Mouse (Mus musculus) lung, embryonic 16.5 days (tissue): ENCODE data around the gene Gm9887. TPM values are rescaled to one million over a fixed set of nuclear protein-coding genes. Genes with fewer than 3 reads are reported as not detected.
"Not testable (repeated sequence)": the region's sequence is repeated elsewhere in the genome, so short reads cannot be mapped to it uniquely, and the experiment has no call there.

Source experiments
- ATAC-seq: fragments of 200-750 bp; cut with Nextera tagmentation; 2 replicates; pipeline ENCODE4 v1.8.0; 2017; ENCODE audit warnings: low read depth, mild to moderate bottlenecking, moderate library complexity
- H3K27ac ChIP-seq: fragments of 300-500 bp; sonication (generic); 2 replicates; pipeline ENCODE4 v1.5.1; 2014; ENCODE audit warnings: mild to moderate bottlenecking, control low read depth, low read length
- H3K27me3 ChIP-seq: fragments of 300-500 bp; sonication (generic); 2 replicates; pipeline ENCODE4 v1.6.1; 2014; ENCODE audit warnings: low read depth, low read length, mixed read lengths; ENCODE audit not compliant: control insufficient read depth, insufficient read depth
- H3K36me3 ChIP-seq: fragments of 300-500 bp; sonication (generic); 2 replicates; pipeline ENCODE4 v1.6.1; 2014; ENCODE audit warnings: low read length; ENCODE audit not compliant: control insufficient read depth, insufficient read depth
- H3K4me1 ChIP-seq: fragments of 300-500 bp; sonication (generic); replicated peaks from 2 replicates; pipeline ENCODE4 v1.6.1; 2014; ENCODE audit warnings: low read length, mixed read lengths; ENCODE audit not compliant: control insufficient read depth, insufficient read depth
- H3K4me2 ChIP-seq: fragments of 300-500 bp; sonication (generic); 2 replicates; pipeline ENCODE4 v1.6.1; 2014; ENCODE audit warnings: low read depth, low read length, control low read depth
- H3K4me3 ChIP-seq: fragments of 300-500 bp; sonication (generic); 2 replicates; pipeline ENCODE4 v1.5.1; 2014; ENCODE audit warnings: mild to moderate bottlenecking, low read length, control low read depth
- H3K9ac ChIP-seq: fragments of 300-500 bp; sonication (generic); 2 replicates; pipeline ENCODE4 v1.6.1; 2014; ENCODE audit warnings: low read length, control low read depth
- H3K9me3 ChIP-seq: fragments of 300-500 bp; sonication (generic); 2 replicates; pipeline ENCODE4 v1.6.1; 2016; ENCODE audit warnings: low read length; ENCODE audit not compliant: control insufficient read depth
- WGBS: fragments of 180-500 bp; shearing (Covaris S2); extraction: QIAGEN DNeasy Blood & Tissue Kit; methylation state at CpG from one replicate; pipeline ENCODE4 v1.1.7; 2014; 5-methylcytosine and 5-hydroxymethylcytosine counted together
- polyA plus RNA-seq: library from polyadenylated mRNA; unstranded; fragments of >200 nt; fragmentation: Nextera tagmentation; extraction: Ambion mirVana; gene quantifications from 2 replicates; pipeline ENCODE4 v1.2.1, GENCODE M21; 2015

Gene Gm9887
- polyA plus RNA-seq, 1 experiment from 2014 or later, result 1.3 TPM

DNA sequence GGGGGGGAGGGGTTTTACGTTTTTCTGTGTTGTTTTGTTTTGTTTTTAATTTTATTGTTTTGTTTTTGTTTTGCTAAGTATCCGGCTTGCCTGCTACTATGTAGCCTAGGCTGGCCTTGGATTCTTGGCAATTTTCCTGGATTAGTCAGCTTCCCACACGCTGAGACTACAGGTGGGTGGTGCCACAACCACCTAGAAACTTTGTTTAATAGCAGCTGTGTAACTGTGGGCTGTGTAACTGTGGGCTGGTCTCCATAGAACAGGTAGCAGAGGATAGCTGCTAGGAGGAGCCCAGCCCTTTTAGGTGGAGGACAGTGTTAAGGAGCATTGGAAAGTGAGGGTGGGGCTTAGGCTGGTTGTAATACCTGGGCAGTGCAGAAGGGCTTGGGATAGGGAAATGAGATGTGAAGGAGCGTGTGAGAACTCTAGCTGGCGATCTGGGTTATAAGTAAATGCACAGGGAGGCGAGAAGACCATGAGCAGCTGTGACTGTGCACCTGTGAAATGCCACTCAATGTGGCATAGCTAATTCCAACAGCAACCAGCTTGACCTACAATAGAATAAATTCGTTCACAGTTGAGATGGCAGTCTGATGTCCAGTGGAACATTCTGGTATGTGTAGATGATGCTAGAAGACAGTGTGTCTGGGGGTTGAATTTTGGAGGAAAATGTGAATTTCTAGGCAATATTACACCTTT, 17.9 kb upstream of the Gm9887 start:
- Histone ChIP-seq H3K4me1 (no peaks in the 10 kb centered on the region), H3K27me3 (no peaks in the 10 kb centered on the region), H3K4me3 (no peak overlapping the region), H3K4me2 (no peak overlapping the region), H3K9me3 (no peaks in the 10 kb centered on the region), H3K9ac (no peak overlapping the region), H3K36me3 (no peaks in the 10 kb centered on the region), H3K27ac (no peak overlapping the region)
- WGBS, result 73% methylated on average over 7 of the region's 7 CpGs
- ATAC-seq, result peak; percentile 36; the same call in 1 of the 2 replicates

- H3K4me2 ChIP-seq, result no peak overlapping the region
- H3K36me3 ChIP-seq, result no peaks in the 10 kb centered on the region
- no peaks in the 10 kb centered on the region for H3K27me3 ChIP-seq
- WGBS, result 52% methylated on average over 7 of the region's 7 CpGs
- H3K4me1 ChIP-seq, result no peaks in the 10 kb centered on the region
- no peaks in the 10 kb centered on the region for H3K9me3 ChIP-seq
- no peak for ATAC-seq
- no peak overlapping the region for H3K27ac ChIP-seq
- H3K9ac ChIP-seq, result no peak overlapping the region
- H3K4me3 ChIP-seq, result no peak overlapping the region
Measured at GRCm38 (mm10) chr12:69389273-69389938, 17.1 kb upstream of the Gm9887 start.

GRCm38 (mm10) chr12:69388321-69388869, 16.1 kb upstream of the Gm9887 start:
- no peak overlapping the region for H3K27ac ChIP-seq
- H3K4me3 ChIP-seq, result no peak overlapping the region
- H3K4me1 ChIP-seq, result no peaks in the 10 kb centered on the region
- H3K4me2 ChIP-seq, result no peak overlapping the region
- no peak for ATAC-seq
- no peaks in the 10 kb centered on the region for H3K27me3 ChIP-seq
- no peaks in the 10 kb centered on the region for H3K36me3 ChIP-seq
- WGBS, result 85% methylated on average over 10 of the region's 10 CpGs
- H3K9ac ChIP-seq, result no peak overlapping the region
- no peaks in the 10 kb centered on the region for H3K9me3 ChIP-seq

GRCm38 (mm10) chr12:69386281-69386732, 14.0 kb upstream of the Gm9887 start:
- not testable (repeated sequence) for H3K4me3 ChIP-seq, ATAC-seq, H3K9me3 ChIP-seq, H3K27me3 ChIP-seq, H3K9ac ChIP-seq, H3K4me2 ChIP-seq, H3K4me1 ChIP-seq, H3K27ac ChIP-seq, H3K36me3 ChIP-seq
- WGBS, result 67% methylated on average over 12 of the region's 12 CpGs

- Histone ChIP-seq H3K27ac (no peak overlapping the region), H3K4me3 (no peak overlapping the region), H3K9ac (no peak overlapping the region), H3K9me3 (no peaks in the 10 kb centered on the region), H3K4me2 (no peak overlapping the region), H3K4me1 (no peaks in the 10 kb centered on the region), H3K27me3 (no peaks in the 10 kb centered on the region), H3K36me3 (no peaks in the 10 kb centered on the region)
- no peak for ATAC-seq
- WGBS, result 63% methylated on average over 6 of the region's 6 CpGs
Measured at GRCm38 (mm10) chr12:69385542-69386280, 13.5 kb upstream of the Gm9887 start.

DNA sequence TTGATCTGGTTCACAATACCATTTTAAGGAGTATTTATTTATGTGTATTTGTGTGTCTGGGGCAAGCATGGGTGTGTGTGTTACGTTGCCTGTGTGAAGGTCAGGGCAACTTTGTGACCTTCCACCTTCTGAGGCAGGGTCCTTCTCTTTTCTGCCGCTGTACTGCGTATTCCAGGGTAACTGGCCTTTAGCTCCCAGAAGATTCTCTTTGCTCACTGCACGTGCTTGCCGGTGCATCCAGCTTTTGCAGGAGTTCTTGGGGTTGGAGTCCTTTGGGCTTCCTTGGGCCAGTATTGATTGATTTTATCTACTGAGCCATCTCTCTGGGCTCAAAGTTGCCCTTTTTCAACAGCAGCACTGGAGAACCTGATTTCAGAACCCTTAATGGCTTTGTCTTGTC, 12.3 kb upstream of the Gm9887 start:
- no peak overlapping the region for H3K9ac ChIP-seq
- H3K4me3 ChIP-seq, result no peak overlapping the region
- H3K27ac ChIP-seq, result no peak overlapping the region
- no peaks in the 10 kb centered on the region for H3K36me3 ChIP-seq
- no peak for ATAC-seq
- 76% methylated on average over 5 of the region's 5 CpGs for WGBS
- H3K9me3 ChIP-seq, result no peaks in the 10 kb centered on the region
- H3K4me2 ChIP-seq, result no peak overlapping the region
- H3K4me1 ChIP-seq, result no peaks in the 10 kb centered on the region
- no peaks in the 10 kb centered on the region for H3K27me3 ChIP-seq

DNA sequence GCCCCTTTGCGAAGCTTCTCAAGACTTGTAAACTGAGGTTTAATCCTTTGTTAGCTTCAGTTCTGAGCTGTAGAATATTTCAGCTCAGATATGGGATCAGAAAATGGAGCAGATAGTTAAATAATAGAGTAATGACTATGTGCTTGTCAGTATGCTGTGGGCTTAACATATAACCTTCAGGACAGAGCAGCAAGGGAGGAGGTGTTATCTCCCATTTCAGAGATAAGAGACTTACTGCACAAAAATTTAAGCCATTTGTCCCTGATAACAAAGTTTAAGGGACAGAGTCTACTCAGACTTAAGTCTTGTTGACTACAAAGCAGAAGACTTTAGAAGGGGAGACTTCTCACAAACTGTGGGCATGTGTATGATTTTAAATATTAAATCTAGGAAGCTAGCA, 10.6 kb upstream of the Gm9887 start:
- H3K27ac ChIP-seq, result no peak overlapping the region
- ATAC-seq, result no peak
- H3K4me3 ChIP-seq, result no peak overlapping the region
- no peaks in the 10 kb centered on the region for H3K27me3 ChIP-seq
- H3K4me1 ChIP-seq, result no peaks in the 10 kb centered on the region
- no peak overlapping the region for H3K4me2 ChIP-seq
- H3K9me3 ChIP-seq, result no peaks in the 10 kb centered on the region
- 83% methylated on average over 1 of the region's 1 CpGs for WGBS
- no peaks in the 10 kb centered on the region for H3K36me3 ChIP-seq
- no peak overlapping the region for H3K9ac ChIP-seq

DNA sequence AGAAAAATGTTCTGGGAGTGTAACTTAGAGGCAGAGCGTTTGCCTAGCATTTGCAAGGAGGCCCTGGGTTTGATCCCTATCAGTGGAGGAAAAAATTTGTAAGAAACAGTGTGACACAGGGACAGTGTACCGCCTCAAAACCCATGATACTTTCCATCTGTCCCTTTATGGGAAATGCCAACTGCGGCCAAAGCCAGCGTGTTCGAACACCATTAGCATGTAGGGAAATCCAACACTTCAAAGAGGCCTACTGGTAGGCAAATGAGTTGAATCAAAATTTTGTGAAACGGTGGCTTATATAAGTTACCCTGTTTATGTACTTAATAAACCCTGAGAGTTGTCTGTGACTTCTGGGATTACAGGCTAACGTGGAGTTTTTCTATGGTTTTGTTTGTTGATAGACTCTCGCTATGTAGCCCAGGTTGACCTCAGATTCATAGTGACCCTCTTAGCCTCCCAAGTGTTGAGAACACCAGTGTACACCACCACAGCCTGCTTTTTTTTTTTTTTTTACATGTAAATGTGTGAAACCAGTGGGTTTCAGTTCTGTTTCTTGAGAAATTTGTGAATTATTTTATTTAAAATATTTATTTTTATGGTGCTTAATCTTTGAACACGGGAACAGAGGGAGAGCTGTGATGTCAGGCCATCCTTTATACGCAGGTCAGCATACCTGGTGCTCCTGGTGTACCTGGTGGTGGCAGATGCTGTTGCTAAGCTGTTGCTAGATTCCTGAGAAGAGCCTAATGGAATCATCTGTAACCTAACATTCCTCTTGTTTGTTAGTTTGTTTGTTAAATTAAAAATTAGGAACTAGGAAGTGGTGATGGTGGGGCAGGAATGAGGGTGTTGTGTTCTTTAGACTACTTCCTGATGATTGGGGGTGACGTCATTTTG, 6.5 kb upstream of the Gm9887 start:
- WGBS, result 81% methylated on average over 11 of the region's 11 CpGs

More for the DNA sequence above, 6.5 kb upstream of the Gm9887 start:
- Histone ChIP-seq H3K9ac (no peak overlapping the region), H3K9me3 (no peaks in the 10 kb centered on the region), H3K4me3 (no peak overlapping the region), H3K4me2 (no peak overlapping the region), H3K4me1 (peaks cover 12% of the 10 kb centered on the region), H3K27me3 (no peaks in the 10 kb centered on the region), H3K36me3 (no peaks in the 10 kb centered on the region), H3K27ac (no peak overlapping the region)
- ATAC-seq, result no peak
